Mouse (Mus musculus) cerebellum, adult 11-12 months (tissue): ENCODE data around the gene Zfp605.
A peak's percentile ranks its signal among the peaks of the same experiment; 100 is the strongest.
"Not testable (repeated sequence)": the region's sequence is repeated elsewhere in the genome, so short reads cannot be mapped to it uniquely, and the experiment has no call there.

Experiments
- DNase-seq: peaks from one replicate; pipeline ENCODE4 v3.0.0; 2022

Zfp605 gene

GRCm38 (mm10) chr5:110109991-110110441, at the start of gene Zfp605:
Zfp605 (plus strand) TSS chr5:110110092.
- DNase-seq = peak; percentile 93

- not testable (repeated sequence) for DNase-seq
Measured at GRCm38 (mm10) chr5:110072413-110072812, 37.5 kb upstream of the Zfp605 start, which contains the start of gene Gm17655. Gm17655 (minus strand) TSS chr5:110072513.

- DNase-seq = no peak
Measured at GRCm38 (mm10) chr5:110082961-110083360, 26.9 kb upstream of the Zfp605 start.

- no peak for DNase-seq
Measured at GRCm38 (mm10) chr5:110086161-110086866, 23.6 kb upstream of the Zfp605 start.

- no peak for DNase-seq
Measured at GRCm38 (mm10) chr5:110091546-110091945, 18.3 kb upstream of the Zfp605 start.

- DNase-seq = peak; percentile 90
Measured at GRCm38 (mm10) chr5:110094030-110094846, 15.7 kb upstream of the Zfp605 start, which contains the start of gene Gm35315. Gm35315 (minus strand) TSS chr5:110094420.

- DNase-seq = no peak
Measured at GRCm38 (mm10) chr5:110094847-110095213, 15.1 kb upstream of the Zfp605 start.

GRCm38 (mm10) chr5:110098991-110099477, 10.9 kb upstream of the Zfp605 start:
- DNase-seq = peak; percentile 46

GRCm38 (mm10) chr5:110099656-110100580, 10.0 kb upstream of the Zfp605 start, which contains the start of gene Plcxd1:
Plcxd1 (plus strand) TSS chr5:110099969.
- DNase-seq = peak; percentile 68

GRCm38 (mm10) chr5:110100921-110101631, 8.8 kb upstream of the Zfp605 start:
- DNase-seq = peak; percentile 81

GRCm38 (mm10) chr5:110101716-110102347, 8.1 kb upstream of the Zfp605 start:
- peak; percentile 85 for DNase-seq

- peak; percentile 51 for DNase-seq
Measured at GRCm38 (mm10) chr5:110102429-110102828, 7.5 kb upstream of the Zfp605 start.

- peak; percentile 48 for DNase-seq
Measured at GRCm38 (mm10) chr5:110102853-110103625, 6.9 kb upstream of the Zfp605 start.

- DNase-seq = peak; percentile 58
Measured at GRCm38 (mm10) chr5:110103901-110104615, 5.8 kb upstream of the Zfp605 start.

- peak; percentile 67 for DNase-seq
Measured at GRCm38 (mm10) chr5:110104616-110105380, 5.1 kb upstream of the Zfp605 start.

GRCm38 (mm10) chr5:110106140-110106871, 3.6 kb upstream of the Zfp605 start:
- DNase-seq = peak; percentile 71

GRCm38 (mm10) chr5:110106901-110107564, 2.9 kb upstream of the Zfp605 start:
- DNase-seq = peak; percentile 83
